Mouse (Mus musculus) liver, postnatal 0 days (tissue): ENCODE results near the gene Smg6. TPM values are rescaled to one million over a fixed set of nuclear protein-coding genes. Genes with fewer than 3 reads are reported as not detected.
"Not testable (repeated sequence)": the region's sequence is repeated elsewhere in the genome, so short reads cannot be mapped to it uniquely, and the experiment has no call there.

Source experiments
- ATAC-seq: fragments of 200-750 bp; cut with Nextera tagmentation; 2 replicates; pipeline ENCODE4 v1.8.0; 2017; ENCODE audit warnings: mild to moderate bottlenecking, moderate library complexity
- DNase-seq: peaks from one replicate; pipeline ENCODE4 v3.0.0-alpha.2; 2016
- H3K27ac ChIP-seq: fragments of 300-500 bp; sonication (generic); 2 replicates; pipeline ENCODE4 v1.5.1; 2014; ENCODE audit warnings: antibody characterized with exemption, moderate library complexity, mild to moderate bottlenecking, low read depth
- H3K27me3 ChIP-seq: fragments of 300-500 bp; sonication (generic); 2 replicates; pipeline ENCODE4 v1.6.1; 2014; ENCODE audit warnings: low read length, control low read depth, mixed read lengths; ENCODE audit not compliant: insufficient read depth
- H3K36me3 ChIP-seq: fragments of 300-500 bp; sonication (generic); replicated peaks from 2 replicates; pipeline ENCODE4 v1.6.1; 2014; ENCODE audit warnings: mild to moderate bottlenecking, control low read depth, low read length, moderate library complexity, mixed read lengths; ENCODE audit not compliant: insufficient read depth
- H3K4me1 ChIP-seq: fragments of 300-500 bp; sonication (generic); 2 replicates; pipeline ENCODE4 v1.6.1; 2014; ENCODE audit warnings: antibody characterized with exemption, mild to moderate bottlenecking, control low read depth; ENCODE audit not compliant: insufficient read depth
- H3K4me2 ChIP-seq: fragments of 300-500 bp; sonication (generic); 2 replicates; pipeline ENCODE4 v1.6.1; 2014; ENCODE audit warnings: low read depth, mild to moderate bottlenecking, low read length, moderate library complexity, mixed read lengths
- H3K4me3 ChIP-seq: fragments of 300-500 bp; sonication (generic); 2 replicates; pipeline ENCODE4 v1.5.1; 2014; ENCODE audit warnings: low read depth, low read length
- H3K9ac ChIP-seq: fragments of 300-500 bp; sonication (generic); replicated peaks from 2 replicates; pipeline ENCODE4 v1.6.1; 2014; ENCODE audit warnings: mild to moderate bottlenecking, moderate library complexity
- H3K9me3 ChIP-seq: fragments of 300-500 bp; sonication (generic); 2 replicates; pipeline ENCODE4 v1.6.1; 2016; ENCODE audit warnings: mild to moderate bottlenecking, control low read depth, low read length, mixed read lengths
- CTCF ChIP-seq: sonication (generic); IDR thresholded peaks from 2 replicates; pipeline ENCODE4 v1.5.1; 2016; ENCODE audit warnings: antibody characterized with exemption, low read depth
- EP300 ChIP-seq: IDR thresholded peaks from 2 replicates; pipeline ENCODE4 v1.6.1; 2016; ENCODE audit warnings: antibody characterized with exemption, low read depth, mild to moderate bottlenecking
- WGBS: fragments of 180-500 bp; shearing (Covaris S2); extraction: QIAGEN DNeasy Blood & Tissue Kit; methylation state at CpG from one replicate; pipeline ENCODE4 v1.1.7; 2014; ENCODE audit not compliant: insufficient replicate concordance; 5-methylcytosine and 5-hydroxymethylcytosine counted together
- polyA plus RNA-seq: library from polyadenylated mRNA; unstranded; fragments of >200 nt; fragmentation: Nextera tagmentation; extraction: Ambion mirVana; gene quantifications from 2 replicates; pipeline ENCODE4 v1.2.1, GENCODE M21; 2015

Gene Smg6
- polyA plus RNA-seq, 1 experiment from 2014 or later = 4.7 TPM

- Histone ChIP-seq H3K27me3 (no peaks in the 10 kb centered on the region), H3K9me3 (no peaks in the 10 kb centered on the region), H3K36me3 (peaks cover 12% of the 10 kb centered on the region; the same call in 1 of the 2 replicates), H3K4me2 (no peak overlapping the region), H3K27ac (no peak overlapping the region), H3K9ac (no peak overlapping the region), H3K4me3 (no peak overlapping the region), H3K4me1 (no peaks in the 10 kb centered on the region)
- ATAC-seq = no peak
- TF ChIP-seq CTCF = no peak
- TF ChIP-seq EP300 = no peak
- DNase-seq = no peak
- 67% methylated on average over 1 of the region's 1 CpGs for WGBS
Observed at GRCm38 (mm10) chr11:74996482-74996881, 70.9 kb downstream of the Smg6 start.

- no peak for ATAC-seq
- Histone ChIP-seq H3K4me1 (no peaks in the 10 kb centered on the region), H3K9me3 (no peaks in the 10 kb centered on the region), H3K27ac (no peak overlapping the region), H3K9ac (no peak overlapping the region), H3K4me2 (no peak overlapping the region), H3K36me3 (0 out of 2 replicates have a peak, but pooled peaks cover 6% of the 10 kb centered on the region), H3K27me3 (no peaks in the 10 kb centered on the region), H3K4me3 (no peak overlapping the region)
- 68% methylated on average over 10 of the region's 10 CpGs for WGBS
- no peak for DNase-seq
- no peak for TF ChIP-seq EP300
- TF ChIP-seq CTCF = no peak
Observed at GRCm38 (mm10) chr11:75000869-75001653, 75.4 kb downstream of the Smg6 start.

- no peak for TF ChIP-seq CTCF
- no peak for TF ChIP-seq EP300
- no peak overlapping the region for H3K4me2 ChIP-seq
- H3K9ac ChIP-seq = no peak overlapping the region
- WGBS = 72% methylated on average over 2 of the region's 2 CpGs
- H3K4me1 ChIP-seq = no peaks in the 10 kb centered on the region
- H3K27ac ChIP-seq = no peak overlapping the region
- no peak overlapping the region for H3K4me3 ChIP-seq
- no peaks in the 10 kb centered on the region for H3K9me3 ChIP-seq
- ATAC-seq = no peak
- no peaks in the 10 kb centered on the region for H3K36me3 ChIP-seq
- no peaks in the 10 kb centered on the region for H3K27me3 ChIP-seq
- no peak for DNase-seq
Observed at GRCm38 (mm10) chr11:75008270-75008669, 82.6 kb downstream of the Smg6 start.

GRCm38 (mm10) chr11:75009537-75009936 is 83.9 kb downstream of the Smg6 start:
- WGBS = 90% methylated on average over 2 of the region's 2 CpGs

GRCm38 (mm10) chr11:75012997-75013694 is 87.5 kb downstream of the Smg6 start:
- Histone ChIP-seq H3K4me3 (no peak overlapping the region), H3K4me2 (peak overlapping the region; percentile 32; the same call in 1 of the 2 replicates), H3K4me1 (peaks cover 3% of the 10 kb centered on the region; the same call in 1 of the 2 replicates), H3K36me3 (no peaks in the 10 kb centered on the region), H3K9me3 (no peaks in the 10 kb centered on the region), H3K27ac (peak overlapping the region; percentile 75), H3K9ac (no peak overlapping the region), H3K27me3 (no peaks in the 10 kb centered on the region)
- 49% methylated on average over 11 of the region's 12 CpGs for WGBS
- DNase-seq (peak; percentile 36), ATAC-seq (no peak)
- TF ChIP-seq EP300 (no peak), CTCF (no peak)

More at GRCm38 (mm10) chr11:75009537-75009936, 83.9 kb downstream of the Smg6 start:
- not testable (repeated sequence) for DNase-seq, H3K27me3 ChIP-seq, ATAC-seq, H3K4me2 ChIP-seq, H3K4me3 ChIP-seq, H3K36me3 ChIP-seq, H3K9me3 ChIP-seq, H3K27ac ChIP-seq, H3K9ac ChIP-seq, H3K4me1 ChIP-seq
